Mouse (Mus musculus): ENCODE results near the gene Ndrg3. TPM values are rescaled to one million over a fixed set of nuclear protein-coding genes. Genes with fewer than 3 reads are reported as not detected.
A peak's percentile ranks its signal among the peaks of the same experiment; 100 is the strongest.

Gene Ndrg3
- polyA plus RNA-seq (2015; fragmentation: Nextera tagmentation; extraction: Ambion mirVana): 52.2 and 54.0 TPM in 2 replicates

GRCm38 (mm10) chr2:156991470-156992319 is at the start of gene Ndrg3:
Ndrg3 (minus strand) TSS chr2:156992056.
- peak within 1 kb of the TSS; percentile 76 for H3K9ac ChIP-seq
- H3K4me2 ChIP-seq: peak within 1 kb of the TSS; percentile 76
- H3K4me1 ChIP-seq: peaks cover 9% of the 10 kb centered on the region
- H3K9me3 ChIP-seq: no peaks in the 10 kb centered on the region
- H3K27me3 ChIP-seq: no peaks in the 10 kb centered on the region
- H3K27ac ChIP-seq: peak within 1 kb of the TSS; percentile 78
- peaks cover 21% of the 10 kb centered on the region for H3K36me3 ChIP-seq
- WGBS: under 1% methylated on average over 65 of the region's 66 CpGs
- peak; percentile 94 for ATAC-seq (ENCODE audit: insufficient number of reproducible peaks, low FRiP score, low TSS enrichment, low read depth)
- H3K4me3 ChIP-seq: peak within 1 kb of the TSS; percentile 81

- Histone ChIP-seq H3K36me3 (peaks cover 84% of the 10 kb centered on the region), H3K27ac (no peak overlapping the region), H3K4me2 (no peak overlapping the region), H3K9ac (no peak overlapping the region), H3K27me3 (no peaks in the 10 kb centered on the region), H3K4me1 (no peaks in the 10 kb centered on the region; the same call in 1 of the 2 replicates), H3K9me3 (no peaks in the 10 kb centered on the region), H3K4me3 (no peak overlapping the region)
- 87% methylated on average over 7 of the region's 7 CpGs for WGBS
- ATAC-seq (ENCODE audit: insufficient number of reproducible peaks, low FRiP score, low TSS enrichment, low read depth): no peak
These were observed 49.6 kb upstream of the Ndrg3 start for GRCm38 (mm10) chr2:157041421-157041820.

GRCm38 (mm10) chr2:157040649-157041046 is 48.8 kb upstream of the Ndrg3 start:
- Histone ChIP-seq H3K4me1 (no peaks in the 10 kb centered on the region), H3K27me3 (no peaks in the 10 kb centered on the region), H3K27ac (no peak overlapping the region), H3K9me3 (no peaks in the 10 kb centered on the region), H3K4me2 (no peak overlapping the region), H3K36me3 (peaks cover 81% of the 10 kb centered on the region), H3K4me3 (no peak overlapping the region), H3K9ac (no peak overlapping the region)
- 86% methylated on average over 17 of the region's 17 CpGs for WGBS
- no peak for ATAC-seq (ENCODE audit: insufficient number of reproducible peaks, low FRiP score, low TSS enrichment, low read depth)

- Histone ChIP-seq H3K9ac (no peak overlapping the region), H3K36me3 (peaks cover 81% of the 10 kb centered on the region), H3K27ac (no peak overlapping the region), H3K27me3 (no peaks in the 10 kb centered on the region), H3K4me3 (no peak overlapping the region), H3K4me2 (no peak overlapping the region), H3K9me3 (no peaks in the 10 kb centered on the region), H3K4me1 (no peaks in the 10 kb centered on the region)
- no peak; the same call in 1 of the 2 replicates for ATAC-seq (ENCODE audit: insufficient number of reproducible peaks, low FRiP score, low TSS enrichment, low read depth)
- WGBS: 89% methylated on average over 47 of the region's 50 CpGs
These were observed 48.2 kb upstream of the Ndrg3 start for GRCm38 (mm10) chr2:157039900-157040648.

GRCm38 (mm10) chr2:157037303-157037702 is 45.4 kb upstream of the Ndrg3 start:
- H3K27ac ChIP-seq: no peak overlapping the region
- no peaks in the 10 kb centered on the region for H3K27me3 ChIP-seq
- no peaks in the 10 kb centered on the region for H3K4me1 ChIP-seq
- H3K36me3 ChIP-seq: peaks cover 85% of the 10 kb centered on the region
- ATAC-seq (ENCODE audit: insufficient number of reproducible peaks, low FRiP score, low TSS enrichment, low read depth): no peak
- 85% methylated on average over 9 of the region's 9 CpGs for WGBS
- no peak overlapping the region for H3K9ac ChIP-seq
- H3K4me2 ChIP-seq: no peak overlapping the region
- H3K9me3 ChIP-seq: no peaks in the 10 kb centered on the region
- H3K4me3 ChIP-seq: no peak overlapping the region

GRCm38 (mm10) chr2:157036400-157036799 is 44.5 kb upstream of the Ndrg3 start:
- peaks cover 85% of the 10 kb centered on the region for H3K36me3 ChIP-seq
- H3K9ac ChIP-seq: no peak overlapping the region
- no peaks in the 10 kb centered on the region for H3K4me1 ChIP-seq
- no peak overlapping the region for H3K4me2 ChIP-seq
- H3K9me3 ChIP-seq: no peaks in the 10 kb centered on the region
- no peaks in the 10 kb centered on the region for H3K27me3 ChIP-seq
- no peak overlapping the region for H3K27ac ChIP-seq
- H3K4me3 ChIP-seq: no peak overlapping the region
- 94% methylated on average over 8 of the region's 8 CpGs for WGBS
- ATAC-seq (ENCODE audit: insufficient number of reproducible peaks, low FRiP score, low TSS enrichment, low read depth): no peak

- ATAC-seq (ENCODE audit: insufficient number of reproducible peaks, low FRiP score, low TSS enrichment, low read depth): no peak
- H3K9me3 ChIP-seq: no peaks in the 10 kb centered on the region
- H3K4me2 ChIP-seq: no peak overlapping the region
- H3K9ac ChIP-seq: no peak overlapping the region
- peaks cover 82% of the 10 kb centered on the region for H3K36me3 ChIP-seq
- no peak overlapping the region for H3K4me3 ChIP-seq
- H3K27me3 ChIP-seq: no peaks in the 10 kb centered on the region
- no peaks in the 10 kb centered on the region for H3K4me1 ChIP-seq
- H3K27ac ChIP-seq: no peak overlapping the region
- 75% methylated on average over 7 of the region's 7 CpGs for WGBS
These were observed 43.5 kb upstream of the Ndrg3 start for GRCm38 (mm10) chr2:157035371-157035770.

GRCm38 (mm10) chr2:157030804-157031203 is 38.9 kb upstream of the Ndrg3 start:
- no peak for ATAC-seq (ENCODE audit: insufficient number of reproducible peaks, low FRiP score, low TSS enrichment, low read depth)
- Histone ChIP-seq H3K4me1 (no peaks in the 10 kb centered on the region), H3K36me3 (peaks cover 87% of the 10 kb centered on the region), H3K27me3 (no peaks in the 10 kb centered on the region), H3K9ac (no peak overlapping the region), H3K4me2 (no peak overlapping the region), H3K4me3 (no peak overlapping the region), H3K27ac (no peak overlapping the region), H3K9me3 (0 out of 2 replicates have a peak, but pooled peaks cover 3% of the 10 kb centered on the region)
- WGBS: 47% methylated on average over 9 of the region's 9 CpGs

GRCm38 (mm10) chr2:157028261-157028660 is 36.4 kb upstream of the Ndrg3 start:
- H3K27ac ChIP-seq: no peak overlapping the region
- H3K4me1 ChIP-seq: no peaks in the 10 kb centered on the region
- peaks cover 93% of the 10 kb centered on the region for H3K36me3 ChIP-seq
- 0 out of 2 replicates have a peak, but pooled peaks cover 3% of the 10 kb centered on the region for H3K9me3 ChIP-seq
- ATAC-seq (ENCODE audit: insufficient number of reproducible peaks, low FRiP score, low TSS enrichment, low read depth): no peak
- H3K27me3 ChIP-seq: no peaks in the 10 kb centered on the region
- WGBS: 93% methylated on average over 4 of the region's 4 CpGs
- H3K4me3 ChIP-seq: no peak overlapping the region
- H3K4me2 ChIP-seq: no peak overlapping the region
- H3K9ac ChIP-seq: no peak overlapping the region

- WGBS: 91% methylated on average over 21 of the region's 21 CpGs
- Histone ChIP-seq H3K27ac (no peak overlapping the region), H3K4me3 (no peak overlapping the region), H3K9me3 (0 out of 2 replicates have a peak, but pooled peaks cover 3% of the 10 kb centered on the region), H3K36me3 (peaks cover 93% of the 10 kb centered on the region), H3K4me1 (no peaks in the 10 kb centered on the region), H3K9ac (no peak overlapping the region), H3K27me3 (no peaks in the 10 kb centered on the region), H3K4me2 (no peak overlapping the region)
- no peak for ATAC-seq (ENCODE audit: insufficient number of reproducible peaks, low FRiP score, low TSS enrichment, low read depth)
These were observed 35.5 kb upstream of the Ndrg3 start for GRCm38 (mm10) chr2:157027106-157028008.

GRCm38 (mm10) chr2:157021156-157021555 is 29.3 kb upstream of the Ndrg3 start:
- no peaks in the 10 kb centered on the region for H3K4me1 ChIP-seq
- no peak overlapping the region for H3K27ac ChIP-seq
- ATAC-seq (ENCODE audit: insufficient number of reproducible peaks, low FRiP score, low TSS enrichment, low read depth): no peak
- WGBS: 93% methylated on average over 16 of the region's 16 CpGs
- H3K9ac ChIP-seq: no peak overlapping the region
- H3K9me3 ChIP-seq: 0 out of 2 replicates have a peak, but pooled peaks cover under 1% of the 10 kb centered on the region
- H3K4me2 ChIP-seq: no peak overlapping the region
- H3K4me3 ChIP-seq: no peak overlapping the region
- no peaks in the 10 kb centered on the region for H3K27me3 ChIP-seq
- H3K36me3 ChIP-seq: peaks cover 98% of the 10 kb centered on the region
